Mouse (Mus musculus): ENCODE results near the gene Arih2. TPM values are rescaled to one million over a fixed set of nuclear protein-coding genes. Genes with fewer than 3 reads are reported as not detected.

Gene Arih2
- 191 TPM for total RNA-seq (2023)

DNA sequence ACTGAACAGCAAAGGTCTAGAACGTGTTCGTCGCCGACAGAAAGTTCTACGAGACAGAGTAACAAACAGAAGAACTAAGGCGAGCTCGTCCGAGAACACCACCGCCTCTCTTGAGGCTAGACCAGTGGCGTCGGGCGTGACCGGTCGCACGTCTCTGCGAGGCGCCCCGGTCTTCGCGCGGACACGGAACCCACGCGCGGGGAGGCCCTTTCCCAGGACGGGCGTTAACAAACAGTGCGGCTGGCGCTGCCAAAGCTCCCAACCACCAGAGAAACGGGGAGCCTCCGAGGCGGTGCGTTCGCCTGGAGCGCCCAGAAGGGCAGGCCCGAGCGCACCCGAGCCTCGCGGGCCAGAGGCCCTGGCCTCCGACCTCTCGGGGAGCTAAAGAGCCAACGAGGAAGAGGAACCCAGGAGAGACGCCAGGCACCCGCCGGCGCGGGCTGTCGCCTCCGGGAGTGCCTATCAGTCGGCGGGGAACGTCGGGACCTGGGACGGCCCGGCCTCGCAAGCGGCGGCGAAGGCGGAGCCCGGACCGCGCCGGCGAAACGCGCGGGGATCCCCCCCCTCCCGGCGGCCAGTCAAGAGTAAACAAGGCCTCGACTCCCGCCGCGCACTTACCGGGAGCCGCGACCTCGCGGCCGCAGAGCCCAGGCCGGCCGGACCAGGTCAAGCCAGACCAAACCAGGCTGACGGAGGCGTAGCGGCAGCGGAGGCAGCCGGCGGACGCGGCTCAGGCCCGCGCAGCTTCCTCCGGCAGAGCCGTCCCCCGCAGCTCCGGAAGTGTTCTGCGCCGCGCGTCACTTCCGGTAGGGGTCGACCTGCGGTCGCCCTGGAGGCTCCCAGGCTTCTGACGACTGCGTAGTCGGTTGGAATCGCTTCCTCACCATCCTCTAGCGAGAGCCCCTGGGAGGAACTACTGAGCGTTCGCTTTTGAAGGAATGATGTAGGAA is at the start of gene Arih2:
Gene Arih2 (minus strand): TSS at position 776 of the 950 bp plus-strand sequence.

DNA sequence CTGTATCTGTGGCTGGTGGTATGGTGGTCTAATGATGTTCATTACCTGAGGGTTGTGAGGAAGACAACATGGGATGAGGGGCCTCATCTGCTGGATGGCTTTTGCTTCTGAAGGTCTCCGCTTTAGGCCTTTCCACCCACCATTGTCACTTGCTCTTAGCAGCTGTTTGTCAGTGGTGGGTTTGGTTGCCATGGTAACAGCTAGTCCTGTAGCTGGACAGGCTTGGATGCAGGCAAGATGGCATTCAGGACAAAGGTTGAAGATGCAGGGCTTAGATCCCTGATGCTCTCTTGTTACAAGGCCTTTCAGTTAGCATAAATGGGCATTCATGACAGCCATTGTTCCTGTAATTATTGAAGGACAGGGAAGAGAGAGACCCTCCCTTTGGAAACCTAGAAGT is 39.9 kb upstream of the Arih2 start, which contains the start of gene Prkar2a:
Gene Prkar2a (plus strand): TSS at position 209 of the 400 bp plus-strand sequence.

DNA sequence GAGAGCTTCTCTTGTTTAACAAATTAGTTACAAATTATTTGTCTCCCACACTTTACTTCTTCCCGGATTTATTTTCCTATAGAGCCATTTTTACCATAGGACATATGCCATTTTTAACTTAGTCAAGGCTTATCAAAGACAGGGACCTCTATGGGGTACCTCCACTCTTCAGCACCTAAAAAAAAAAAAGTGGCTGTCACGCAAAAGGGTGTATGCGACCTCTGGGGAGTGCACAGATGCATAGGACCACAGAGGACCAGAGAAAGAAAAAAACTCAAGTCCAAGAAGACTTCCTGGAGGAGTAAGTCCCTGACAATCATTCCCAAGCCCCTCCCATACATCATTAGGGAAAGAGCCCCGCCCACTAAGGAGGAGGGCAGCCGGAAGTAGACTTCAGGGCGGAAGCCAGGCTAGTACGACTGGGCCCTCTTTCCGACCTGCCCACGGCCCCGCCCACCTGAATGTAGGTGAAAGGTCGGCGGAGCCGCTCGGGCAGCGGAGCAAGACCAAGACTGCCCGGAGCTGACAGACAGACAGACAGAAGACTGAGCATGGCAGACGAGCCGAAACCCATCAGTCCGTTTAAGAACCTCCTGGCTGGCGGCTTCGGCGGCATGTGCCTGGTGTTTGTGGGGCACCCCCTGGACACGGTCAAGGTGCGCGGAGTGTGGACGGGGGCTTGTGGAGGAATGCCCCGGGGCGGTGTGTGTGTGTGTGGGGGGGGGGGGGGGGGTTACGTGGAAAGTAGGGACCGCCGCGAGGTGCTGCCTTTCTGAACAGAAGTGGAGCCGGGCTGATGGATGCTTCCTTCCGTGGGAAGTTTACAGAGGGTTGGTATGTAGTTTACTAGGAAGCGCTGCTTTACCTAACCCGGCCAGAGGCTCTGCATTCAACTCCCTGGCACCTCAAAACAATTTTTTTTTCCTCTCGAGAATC is 12.8 kb upstream of the Arih2 start, which contains the start of gene Slc25a20:
Gene Slc25a20 (plus strand): TSS at position 412 of the 936 bp plus-strand sequence.

DNA sequence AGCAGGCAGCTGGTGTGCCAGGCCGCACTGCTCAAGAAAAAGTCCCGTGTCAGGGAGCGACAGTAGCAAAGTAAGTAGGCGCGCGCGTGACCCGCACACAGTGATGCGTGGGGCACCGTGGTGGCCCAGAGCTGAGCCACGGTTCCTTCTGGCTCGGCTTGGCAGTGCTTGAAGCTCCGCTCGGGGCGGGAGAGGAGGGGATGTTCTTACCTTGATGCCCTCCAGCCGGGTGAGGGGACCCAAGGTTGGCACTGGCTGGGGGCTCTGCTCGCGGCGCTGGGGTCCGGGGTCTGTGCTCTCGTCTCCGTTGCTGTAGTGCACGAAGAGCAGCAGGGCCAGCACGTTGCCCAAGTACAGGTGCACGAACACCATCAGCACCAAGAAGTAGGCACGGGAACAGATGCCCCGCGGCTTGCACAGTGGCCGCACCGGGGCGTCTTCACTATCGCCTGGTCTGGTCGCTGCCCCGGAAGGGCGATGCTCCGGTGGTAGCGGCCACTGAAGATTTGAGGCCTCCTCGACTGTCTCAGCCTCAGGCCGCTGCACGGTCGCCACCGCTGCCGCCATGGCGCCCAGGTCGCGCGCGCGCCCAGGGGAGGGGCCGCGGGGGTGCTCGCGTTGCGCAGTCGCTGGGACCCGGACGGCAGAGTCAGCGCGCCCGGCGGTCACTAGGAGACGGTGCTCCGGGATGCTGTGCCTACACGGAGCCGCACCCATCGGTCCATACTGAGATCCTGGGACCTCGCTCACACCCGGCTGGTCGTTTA is 52.0 kb downstream of the Arih2 start, which contains the start of gene P4htm:
Gene P4htm (minus strand): TSS at position 670 of the 767 bp plus-strand sequence.

DNA sequence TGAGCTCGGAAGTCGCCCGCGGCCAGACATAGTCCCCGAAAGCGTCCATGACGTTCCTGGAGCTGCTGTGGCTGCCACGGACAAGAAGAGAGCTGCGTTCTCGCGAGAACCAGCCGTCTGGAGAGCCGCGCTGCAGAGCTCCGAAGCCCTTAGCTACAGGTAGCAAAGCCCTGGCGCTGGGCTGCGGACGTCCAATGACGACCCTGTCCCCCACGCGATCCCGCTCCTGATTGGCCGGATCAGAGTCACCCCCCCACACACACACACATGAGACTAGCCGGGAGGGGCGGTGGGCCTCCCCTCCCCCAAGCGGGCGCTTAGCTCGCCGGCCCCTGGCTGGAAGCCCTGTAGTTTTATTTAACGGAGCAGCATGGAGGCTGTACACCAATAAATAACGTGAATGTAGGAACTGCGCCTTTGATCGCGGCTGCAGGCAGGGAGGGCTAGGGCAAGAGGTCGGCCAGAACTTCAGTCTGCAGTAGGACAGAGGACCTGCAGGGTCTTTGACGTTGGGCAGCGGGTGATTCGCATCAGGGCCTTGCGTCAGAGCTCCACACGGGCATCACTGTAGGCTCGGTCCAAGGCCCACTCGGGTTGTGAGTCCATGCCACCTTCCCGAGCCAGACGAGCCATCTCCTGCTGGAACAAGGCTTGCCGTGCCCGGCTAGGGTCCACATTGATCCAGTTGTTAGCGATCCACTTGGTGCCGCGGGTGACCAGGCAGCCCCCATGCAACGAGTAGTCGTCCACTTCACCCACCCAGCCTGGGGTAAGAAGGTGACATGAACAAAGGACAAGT is 70.4 kb downstream of the Arih2 start, which contains the start of gene Wdr6:
Gene Wdr6 (minus strand): TSS at position 195 of the 799 bp plus-strand sequence.

DNA sequence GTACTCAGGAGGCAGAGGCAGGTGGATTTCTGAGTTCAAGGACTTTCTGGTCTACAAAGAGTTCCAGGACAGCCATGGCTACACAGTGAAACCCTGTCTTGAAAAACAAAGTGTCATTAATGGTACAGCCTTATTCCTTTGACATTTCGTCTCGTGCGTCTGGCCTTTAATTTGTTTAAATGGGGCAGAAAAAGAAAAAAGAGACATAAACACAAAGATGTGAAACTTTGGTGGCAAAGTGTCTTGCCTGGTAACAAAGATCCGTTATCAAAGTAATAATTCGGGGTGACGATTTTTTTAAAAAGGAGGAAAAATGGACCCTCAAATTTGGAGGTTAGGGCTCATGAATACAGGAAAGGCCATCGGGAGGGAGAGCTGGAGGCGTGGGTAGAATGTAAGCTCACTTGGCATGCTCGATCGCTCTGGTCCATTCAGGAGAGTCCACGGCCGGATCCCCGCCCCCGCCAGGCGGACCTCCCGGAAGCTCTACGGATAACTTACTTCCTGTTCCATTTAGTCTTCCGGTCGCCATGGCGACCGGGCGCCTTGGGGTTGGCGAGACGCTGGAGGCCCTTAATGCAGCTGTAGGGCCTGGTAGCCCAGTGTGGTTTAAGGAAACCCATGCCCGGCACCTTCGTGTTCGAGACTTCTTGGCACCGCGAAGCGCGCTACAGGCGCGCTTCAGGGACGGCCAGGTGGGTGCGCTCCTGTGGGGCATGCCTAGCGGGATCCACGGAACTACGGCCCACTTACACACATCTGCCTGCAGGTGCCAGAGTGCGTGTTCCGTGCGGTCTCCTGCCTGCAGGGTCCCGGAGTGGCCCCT is 79.6 kb downstream of the Arih2 start, which contains the start of gene Dalrd3:
Gene Dalrd3 (plus strand): TSS at position 506 of the 826 bp plus-strand sequence.

DNA sequence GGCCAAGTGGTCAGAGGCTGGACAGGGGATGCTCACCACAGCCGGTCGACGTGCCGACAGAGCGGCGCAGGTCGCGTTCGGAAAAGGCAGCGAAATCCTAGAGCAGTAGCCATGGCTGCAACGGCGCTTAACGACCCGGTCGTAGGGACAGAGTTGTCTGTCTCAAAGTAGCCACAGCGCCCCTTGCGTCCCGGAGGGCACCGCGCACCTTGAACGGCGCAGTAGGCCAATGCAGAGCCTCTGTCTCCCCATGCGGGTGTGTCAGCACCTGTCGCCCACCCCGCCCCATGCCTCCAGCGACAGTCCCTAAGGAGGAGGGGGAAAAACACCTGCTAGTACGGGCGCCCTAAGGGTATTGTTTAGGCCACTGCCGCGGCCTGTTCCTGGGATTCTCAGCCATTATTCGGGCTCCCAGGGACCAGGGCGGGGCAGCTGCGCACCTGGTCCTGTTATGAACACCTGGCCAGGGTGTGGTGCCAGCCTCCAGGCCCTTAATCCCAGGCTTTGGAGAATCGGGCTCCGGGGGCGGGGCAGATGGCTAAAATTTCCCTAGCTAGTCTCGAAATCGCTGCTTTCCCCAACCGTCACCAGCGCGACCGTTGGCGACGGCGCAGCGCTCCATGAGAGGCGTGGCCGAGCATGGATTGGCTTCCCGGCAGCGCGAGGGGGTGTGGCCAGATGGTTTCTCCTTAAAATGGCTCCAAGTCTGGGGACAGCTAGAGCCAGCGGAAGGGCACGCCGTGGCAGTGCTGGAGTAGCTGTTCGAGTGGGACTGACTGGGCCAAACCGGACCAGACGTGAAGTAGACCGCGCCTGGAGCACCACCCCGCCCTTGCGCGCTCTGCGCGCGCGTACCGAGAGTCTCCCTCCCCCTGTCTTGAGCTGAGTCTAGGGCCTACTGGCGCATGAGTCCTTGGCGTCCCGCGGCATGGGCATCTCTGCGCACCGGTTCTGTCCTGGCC is 82.1 kb downstream of the Arih2 start, which contains the start of gene Ndufaf3:
Gene Ndufaf3 (minus strand): TSS at position 620 of the 962 bp plus-strand sequence.

DNA sequence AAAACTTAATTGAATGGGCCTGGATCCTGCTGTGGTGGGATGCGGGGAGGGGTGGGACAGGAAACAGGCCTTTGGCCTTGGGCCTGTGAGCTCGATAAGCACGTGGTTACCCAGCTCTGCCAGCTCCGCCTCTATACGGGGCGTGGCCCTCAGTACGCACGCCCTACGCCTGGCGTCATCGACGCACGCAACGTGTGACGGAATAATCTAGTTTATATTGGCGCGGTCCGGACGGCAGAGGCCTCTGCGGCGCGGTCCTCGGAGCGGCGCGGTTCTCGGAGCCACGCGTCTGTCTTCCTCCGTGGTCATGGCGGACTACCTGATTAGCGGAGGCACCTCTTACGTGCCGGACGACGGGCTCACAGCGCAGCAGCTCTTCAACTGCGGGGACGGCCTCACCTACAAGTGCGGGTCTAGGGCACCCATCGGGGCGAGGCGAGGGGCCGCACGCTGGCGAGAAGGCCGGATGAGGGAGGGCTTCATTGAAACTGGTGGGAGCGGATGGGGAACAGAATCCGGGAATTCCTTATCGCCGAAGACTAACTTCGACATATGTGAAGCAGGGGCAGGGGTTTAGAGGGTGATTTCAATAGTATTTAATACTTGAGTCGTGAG is 88.9 kb downstream of the Arih2 start, which contains the start of gene Impdh2:
Gene Impdh2 (plus strand): TSS at position 60 of the 615 bp plus-strand sequence.

Other genes with a start within 250 kb of the Arih2 start
- not detected for gene Ccdc36, start 220.9 kb downstream of the Arih2 start, total RNA-seq (2023)
- gene BC048562, start 212.9 kb downstream of the Arih2 start, total RNA-seq (2023), result not detected
- gene Ccdc71, start 188.9 kb downstream of the Arih2 start, total RNA-seq (2023), result 24.7 TPM
- 5.7 TPM for gene Klhdc8b, start 187.8 kb downstream of the Arih2 start, total RNA-seq (2023)
- gene Lamb2, start 169.7 kb downstream of the Arih2 start, total RNA-seq (2023), result 0.59 TPM
- gene Usp19, start 158.8 kb downstream of the Arih2 start, total RNA-seq (2023), result 325 TPM
- 200 TPM for gene Qars, start 141.7 kb downstream of the Arih2 start, total RNA-seq (2023)
- gene Qrich1, start 132.6 kb downstream of the Arih2 start, total RNA-seq (2023), result 248 TPM
- 155 TPM for gene Impdh2, start 89.1 kb downstream of the Arih2 start, total RNA-seq (2023)
- gene Ndufaf3, start 82.0 kb downstream of the Arih2 start, total RNA-seq (2023), result 24.1 TPM
- 51.5 TPM for gene Dalrd3, start 79.5 kb downstream of the Arih2 start, total RNA-seq (2023)
- gene Wdr6, start 70.6 kb downstream of the Arih2 start, total RNA-seq (2023), result 26.5 TPM
- 11.1 TPM for gene P4htm, start 51.7 kb downstream of the Arih2 start, total RNA-seq (2023)
- gene Slc25a20, start 12.7 kb upstream of the Arih2 start, total RNA-seq (2023), result 19.5 TPM
- 9.5 TPM for gene Prkar2a, start 39.9 kb upstream of the Arih2 start, total RNA-seq (2023)
- gene Ip6k2, start 134.4 kb upstream of the Arih2 start, total RNA-seq (2023), result 82.4 TPM
- 14.3 TPM for gene Nckipsd, start 159.0 kb upstream of the Arih2 start, total RNA-seq (2023)
- 0.26 TPM for gene Celsr3, start 176.9 kb upstream of the Arih2 start, total RNA-seq (2023)
- gene Slc26a6, start 203.9 kb upstream of the Arih2 start, total RNA-seq (2023), result 11.7 TPM

Data from CD4-positive naive resting alpha-beta T cell, adult 76 days (primary cell).